Mouse (Mus musculus): Measurements from ENCODE around the gene Tnr. TPM values are rescaled to one million over a fixed set of nuclear protein-coding genes. Genes with fewer than 3 reads are reported as not detected.

Tnr gene
- total and polyA plus RNA-seq, 3 experiments: 0.01 TPM; not detected in 2

DNA sequence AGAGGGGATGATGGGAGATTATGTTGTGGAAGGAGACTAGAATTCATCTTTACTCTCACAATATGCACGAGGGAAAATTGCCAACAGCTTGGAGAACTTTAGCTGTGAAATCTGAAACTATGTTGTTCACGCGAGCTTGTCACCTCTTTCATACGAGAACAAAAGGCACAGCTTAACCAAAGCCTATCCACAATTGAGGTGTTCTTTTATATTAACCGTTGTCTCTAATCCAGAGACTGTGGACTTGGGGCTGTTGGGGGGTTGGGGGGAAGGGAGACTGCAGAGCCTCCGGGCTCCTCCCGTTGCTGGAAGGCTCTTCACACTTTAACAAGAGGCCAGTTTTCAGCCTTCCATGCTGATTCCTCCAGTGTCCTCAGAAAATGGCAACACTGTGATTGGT is 14.5 kb downstream of the Tnr start:
- Histone ChIP-seq H3K4me3 (ENCODE audit: control insufficient read depth in 1 of 2, insufficient read depth in 1 of 2, low read depth in 2 of 2, low read length in 2 of 2) (no peak overlapping the region), H3K36me3 (ENCODE audit: control insufficient read depth in 1 of 2, insufficient read depth in 2 of 2, low read length in 2 of 2) (no peaks in the 10 kb centered on the region), H3K4me1 (ENCODE audit: control insufficient read depth in 1 of 2, insufficient read depth in 2 of 2, low read length in 2 of 2) (no peaks in the 10 kb centered on the region), H3K27ac (ENCODE audit: control insufficient read depth, low read depth, low read length) (no peak overlapping the region), H3K27me3 (ENCODE audit: control insufficient read depth in 1 of 2, insufficient read depth in 2 of 2, low read length in 2 of 2) (no peaks in the 10 kb centered on the region), H3K9me3 (replicated peaks; ENCODE audit: insufficient read depth, low read length) (no peaks in the 10 kb centered on the region), H3K79me2 (ENCODE audit: control insufficient read depth, insufficient read depth, low read length, poor library complexity) (no peaks in the 10 kb centered on the region), H3K9ac (ENCODE audit: control insufficient read depth, low read depth, low read length, poor library complexity, severe bottlenecking) (no peak overlapping the region)
- TF ChIP-seq MYC (IDR thresholded peaks at IDR 0.05; ENCODE audit: low read depth, low read length) (no peak), POLR2AphosphoS2 (IDR thresholded peaks at IDR 0.05; ENCODE audit: low read length) (no peak), USF2 (IDR thresholded peaks at IDR 0.05; ENCODE audit: borderline replicate concordance in 1 of 2, insufficient read depth in 1 of 2, low read depth in 1 of 2, low read length in 2 of 2) (no peak), MAFK (IDR thresholded peaks at IDR 0.05; ENCODE audit: borderline replicate concordance, low read depth, low read length) (no peak), GATA1 (IDR thresholded peaks at IDR 0.05; ENCODE audit: low read depth, low read length) (no peak), GABPA (IDR thresholded peaks at IDR 0.05; ENCODE audit: low read depth, low read length) (no peak), ETS1 (IDR thresholded peaks at IDR 0.05; ENCODE audit: low read depth, low read length) (no peak), TBP (IDR thresholded peaks at IDR 0.05; ENCODE audit: low read depth, low read length) (no peak), USF1 (IDR thresholded peaks at IDR 0.05; ENCODE audit: low read depth, low read length) (no peak), KAT2A (conservative IDR thresholded peaks at IDR 0.05; ENCODE audit: low read depth, low read length) (no peak), TCF12 (IDR thresholded peaks at IDR 0.05; ENCODE audit: low read depth, low read length) (no peak), CTCF (IDR thresholded peaks at IDR 0.05 in 2 of 3, conservative IDR thresholded peaks at IDR 0.05 in 1 of 3; ENCODE audit: control insufficient read depth in 1 of 3, insufficient read depth in 1 of 3, low read depth in 2 of 3, low read length in 3 of 3, poor library complexity in 1 of 3, severe bottlenecking in 1 of 3) (no peak)
- DNase-seq (ENCODE audit: low read depth, low spot score): no peak

DNA sequence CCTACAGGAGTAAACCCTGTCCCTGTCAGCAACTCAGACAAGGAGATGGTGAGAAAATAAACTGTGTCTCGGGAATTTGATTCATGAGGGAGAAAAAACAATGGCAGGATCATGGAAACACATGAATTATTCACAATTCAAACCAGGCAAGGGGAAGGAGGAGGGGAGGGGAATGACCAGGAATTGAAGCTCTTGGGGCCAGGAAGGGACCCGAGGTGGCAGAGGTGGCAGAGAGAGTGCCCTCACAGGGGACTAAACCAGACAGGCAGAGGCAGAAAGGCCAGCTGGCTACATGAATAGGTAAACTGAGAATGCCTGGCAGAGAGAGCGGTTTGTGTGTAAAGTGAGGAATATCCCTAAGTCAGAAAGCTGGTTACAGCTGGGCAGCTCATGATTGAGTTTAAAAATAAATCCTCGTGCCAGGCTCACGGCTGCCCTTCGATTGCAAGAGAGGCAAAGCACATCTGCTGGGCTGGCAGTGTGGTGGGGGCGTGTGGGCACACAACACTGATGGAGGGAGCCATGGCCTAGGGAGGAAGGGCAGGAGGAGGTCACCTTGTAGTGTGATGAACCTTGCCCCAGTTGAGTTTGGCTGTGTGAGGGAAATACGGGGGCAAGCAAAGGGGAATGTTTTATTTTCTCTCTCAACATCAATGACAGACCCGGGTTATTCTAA is 22.0 kb downstream of the Tnr start:
- Histone ChIP-seq H3K4me3 (ENCODE audit: control insufficient read depth in 1 of 2, insufficient read depth in 1 of 2, low read depth in 2 of 2, low read length in 2 of 2) (no peak overlapping the region), H3K9ac (ENCODE audit: control insufficient read depth, low read depth, low read length, poor library complexity, severe bottlenecking) (no peak overlapping the region), H3K27me3 (ENCODE audit: control insufficient read depth in 1 of 2, insufficient read depth in 2 of 2, low read length in 2 of 2) (no peaks in the 10 kb centered on the region), H3K4me1 (ENCODE audit: control insufficient read depth in 1 of 2, insufficient read depth in 2 of 2, low read length in 2 of 2) (no peaks in the 10 kb centered on the region), H3K9me3 (replicated peaks; ENCODE audit: insufficient read depth, low read length) (no peaks in the 10 kb centered on the region), H3K27ac (ENCODE audit: control insufficient read depth, low read depth, low read length) (no peak overlapping the region), H3K36me3 (ENCODE audit: control insufficient read depth in 1 of 2, insufficient read depth in 2 of 2, low read length in 2 of 2) (no peaks in the 10 kb centered on the region), H3K79me2 (ENCODE audit: control insufficient read depth, insufficient read depth, low read length, poor library complexity) (no peaks in the 10 kb centered on the region)
- no peak for TF ChIP-seq MEF2A (IDR thresholded peaks at IDR 0.05; ENCODE audit: extremely low read depth, insufficient replicate concordance, low read depth, low read length, poor library complexity, severe bottlenecking)
- no peak for DNase-seq (ENCODE audit: low read depth, low spot score)

GRCm38 (mm10) chr1:159551036-159551435 is 27.5 kb downstream of the Tnr start:
- Histone ChIP-seq H3K36me3 (ENCODE audit: control insufficient read depth in 1 of 2, insufficient read depth in 2 of 2, low read length in 2 of 2) (no peaks in the 10 kb centered on the region), H3K4me3 (ENCODE audit: control insufficient read depth in 1 of 2, insufficient read depth in 1 of 2, low read depth in 2 of 2, low read length in 2 of 2) (no peak overlapping the region), H3K27me3 (ENCODE audit: control insufficient read depth in 1 of 2, insufficient read depth in 2 of 2, low read length in 2 of 2) (no peaks in the 10 kb centered on the region), H3K27ac (ENCODE audit: control insufficient read depth, low read depth, low read length) (no peak overlapping the region), H3K4me1 (ENCODE audit: control insufficient read depth in 1 of 2, insufficient read depth in 2 of 2, low read length in 2 of 2) (no peaks in the 10 kb centered on the region), H3K9me3 (replicated peaks; ENCODE audit: insufficient read depth, low read length) (no peaks in the 10 kb centered on the region), H3K79me2 (ENCODE audit: control insufficient read depth, insufficient read depth, low read length, poor library complexity) (no peaks in the 10 kb centered on the region), H3K9ac (ENCODE audit: control insufficient read depth, low read depth, low read length, poor library complexity, severe bottlenecking) (no peak overlapping the region)
- no peak for TF ChIP-seq ZNF384 (IDR thresholded peaks at IDR 0.05; ENCODE audit: low read depth, low read length)
- no peak for TF ChIP-seq ZKSCAN1 (IDR thresholded peaks at IDR 0.05; ENCODE audit: low read depth, low read length)
- DNase-seq (ENCODE audit: low read depth, low spot score): no peak
